Mouse (Mus musculus): Measurements from ENCODE around the gene Leo1.
A peak's percentile ranks its signal among the peaks of the same experiment; 100 is the strongest.

DNA sequence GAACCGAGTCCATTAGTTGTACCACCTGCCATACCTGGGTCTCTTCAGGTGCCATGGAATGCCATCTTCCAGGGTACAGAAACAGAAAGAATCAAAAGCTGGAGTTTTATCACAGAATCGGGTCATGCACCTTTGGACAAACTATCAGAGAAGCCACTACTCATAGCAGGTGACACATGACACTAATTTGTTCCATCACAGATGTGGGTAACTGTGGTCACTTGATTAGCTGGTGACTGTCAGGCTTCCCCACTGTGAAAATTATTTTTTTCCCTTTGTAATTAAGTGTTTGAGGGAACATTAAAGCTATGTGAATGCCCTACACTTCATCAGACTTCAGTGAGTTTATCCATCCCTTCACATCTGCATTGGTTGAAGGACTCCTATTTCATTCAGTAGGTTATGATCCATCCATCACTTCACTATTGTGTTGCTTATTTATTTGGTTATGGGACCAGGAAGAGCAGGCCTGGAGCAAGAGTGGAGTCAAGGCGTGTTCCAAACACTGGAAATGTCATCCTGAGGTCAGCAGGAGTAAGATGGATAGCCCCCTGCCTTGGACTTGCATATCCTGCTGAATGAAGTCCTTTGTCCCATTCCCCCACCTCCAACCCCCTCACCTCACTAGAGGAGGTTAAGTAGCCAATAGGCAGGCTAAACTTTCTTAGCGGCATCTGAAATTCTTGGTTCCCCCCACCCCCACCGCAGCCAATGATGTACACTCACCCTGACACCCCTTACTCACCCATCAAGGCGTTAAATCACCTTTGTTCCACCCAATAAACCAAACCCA is 16.8 kb upstream of the Leo1 start:
- TF ChIP-seq POLR2A (IDR thresholded peaks at IDR 0.05; ENCODE audit: low read depth, low read length) (no peak), HCFC1 (IDR thresholded peaks at IDR 0.05; ENCODE audit: low read depth, low read length) (no peak), SMC3 (IDR thresholded peaks at IDR 0.05; ENCODE audit: low read depth, low read length) (no peak), CTCF (conservative IDR thresholded peaks at IDR 0.05 in 1 of 2, IDR thresholded peaks at IDR 0.05 in 1 of 2; ENCODE audit: low read depth in 2 of 2, low read length in 2 of 2) (no peak), ETS1 (conservative IDR thresholded peaks at IDR 0.05; ENCODE audit: low read depth, low read length) (peak; percentile 44; the same call in 1 of the 2 replicates), USF1 (IDR thresholded peaks at IDR 0.05; ENCODE audit: low read depth, low read length) (no peak), SIN3A (IDR thresholded peaks at IDR 0.05; ENCODE audit: low read length) (no peak), EP300 (IDR thresholded peaks at IDR 0.05; ENCODE audit: low read length) (peak; percentile 34; the same call in 1 of the 2 replicates), UBTF (IDR thresholded peaks at IDR 0.05; ENCODE audit: low read depth, low read length) (no peak), MAFK (IDR thresholded peaks at IDR 0.05; ENCODE audit: insufficient replicate concordance, low read length) (no peak), GABPA (IDR thresholded peaks at IDR 0.05; ENCODE audit: insufficient replicate concordance, low read depth, low read length) (no peak), MYC (IDR thresholded peaks at IDR 0.05; ENCODE audit: low read depth, low read length) (no peak), POLR2AphosphoS2 (IDR thresholded peaks at IDR 0.05; ENCODE audit: low read depth, low read length) (no peak)
